Mouse (Mus musculus) erythroid progenitor cell, adult 5-6 weeks (primary cell): ENCODE results near the gene Arhgef2. TPM values are rescaled to one million over a fixed set of nuclear protein-coding genes. Genes with fewer than 3 reads are reported as not detected.
"Not testable (repeated sequence)": the region's sequence is repeated elsewhere in the genome, so short reads cannot be mapped to it uniquely, and the experiment has no call there.

ENCODE experiments used
- ATAC-seq: replicated peaks from 2 replicates; pipeline ENCODE4 v1.8.0; 2016; ENCODE audit warnings: moderate number of reproducible peaks, mild to moderate bottlenecking, moderate TSS enrichment, inconsistent platforms; ENCODE audit not compliant: poor library complexity, low FRiP score, severe bottlenecking
- total RNA-seq, 2 experiments: library from RNA; stranded (forward) in 1 of 2; stranded (reverse) in 1 of 2; fragments of 150-400 nt in 1 of 2; fragments of 186-747, 209-891 nt in 1 of 2; gene quantifications; 2 replicates each; pipeline versions ENCODE4 v1.2.3 to v1.2.4; 2015 to 2017; ENCODE audit warnings: low replicate concordance in 2 of 2

The Arhgef2 gene
- total RNA-seq, 2 experiments from 2014 or later, result 12.7 to 23.9 TPM

GRCm38 (mm10) chr3:88586640-88587039 lies 19.1 kb upstream of the Arhgef2 start:
- no peak for ATAC-seq

GRCm38 (mm10) chr3:88590246-88590645 lies 15.5 kb upstream of the Arhgef2 start:
- no peak for ATAC-seq

GRCm38 (mm10) chr3:88591044-88591443 lies 14.7 kb upstream of the Arhgef2 start:
- ATAC-seq, result no peak

GRCm38 (mm10) chr3:88591950-88592731 lies 13.6 kb upstream of the Arhgef2 start:
- ATAC-seq, result peak; percentile 75

- 0 out of 2 replicates have a peak, but pooled peaks have one; percentile 21 for ATAC-seq
These were observed 12.7 kb upstream of the Arhgef2 start for GRCm38 (mm10) chr3:88592942-88593576.

- ATAC-seq, result no peak
These were observed 11.7 kb upstream of the Arhgef2 start for GRCm38 (mm10) chr3:88593893-88594580.

- not testable (repeated sequence) for ATAC-seq
These were observed 9.2 kb upstream of the Arhgef2 start for GRCm38 (mm10) chr3:88596547-88596946.

GRCm38 (mm10) chr3:88602466-88602865 lies 3.3 kb upstream of the Arhgef2 start:
- no peak for ATAC-seq

- ATAC-seq, result 0 out of 2 replicates have a peak, but pooled peaks have one; percentile 35
These were observed 2.0 kb upstream of the Arhgef2 start for GRCm38 (mm10) chr3:88603714-88604161.

GRCm38 (mm10) chr3:88604863-88605262 lies 903 bp upstream of the Arhgef2 start:
- no peak for ATAC-seq

- peak; percentile 89 for ATAC-seq
These were observed 1.4 kb downstream of the Arhgef2 start for GRCm38 (mm10) chr3:88607065-88607757.

- peak; percentile 37 for ATAC-seq
These were observed 2.0 kb downstream of the Arhgef2 start for GRCm38 (mm10) chr3:88607758-88608138.

- no peak for ATAC-seq
These were observed 3.3 kb downstream of the Arhgef2 start for GRCm38 (mm10) chr3:88609066-88609465.

GRCm38 (mm10) chr3:88614418-88614817 lies 8.7 kb downstream of the Arhgef2 start:
- ATAC-seq, result no peak

- ATAC-seq, result no peak
These were observed 9.4 kb downstream of the Arhgef2 start for GRCm38 (mm10) chr3:88615117-88615516.

- no peak for ATAC-seq
These were observed 10.2 kb downstream of the Arhgef2 start for GRCm38 (mm10) chr3:88615902-88616391.

- no peak for ATAC-seq
These were observed 11.3 kb downstream of the Arhgef2 start for GRCm38 (mm10) chr3:88616951-88617500.

- ATAC-seq, result no peak
These were observed 12.5 kb downstream of the Arhgef2 start for GRCm38 (mm10) chr3:88618074-88618871.
